Mouse (Mus musculus): ENCODE results near the gene Otx2.

Otx2 gene

DNA sequence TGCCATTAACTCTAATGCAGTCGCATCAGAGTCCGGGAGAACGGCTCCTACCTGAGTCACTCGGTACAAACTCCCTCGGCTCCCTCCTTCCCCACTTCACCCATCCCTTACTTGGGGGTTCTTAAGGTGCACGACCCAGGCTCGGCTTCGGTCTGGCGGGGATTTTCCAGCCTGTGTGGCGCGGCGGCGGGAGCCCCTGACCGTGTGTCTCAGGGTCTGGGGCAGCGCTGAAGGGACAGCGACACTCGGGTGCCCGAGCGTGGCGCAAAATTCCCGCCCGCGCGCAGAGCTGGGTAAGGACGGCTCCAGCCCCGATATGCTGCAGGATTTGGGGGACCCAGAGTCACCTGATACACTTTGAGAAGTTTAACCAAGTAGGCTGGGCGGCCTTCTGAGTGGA, at the start of gene Otx2:
Gene Otx2, minus strand, starts transcription at position 279 of the 400 bp plus-strand sequence.
- DNase-seq, result no peak

DNA sequence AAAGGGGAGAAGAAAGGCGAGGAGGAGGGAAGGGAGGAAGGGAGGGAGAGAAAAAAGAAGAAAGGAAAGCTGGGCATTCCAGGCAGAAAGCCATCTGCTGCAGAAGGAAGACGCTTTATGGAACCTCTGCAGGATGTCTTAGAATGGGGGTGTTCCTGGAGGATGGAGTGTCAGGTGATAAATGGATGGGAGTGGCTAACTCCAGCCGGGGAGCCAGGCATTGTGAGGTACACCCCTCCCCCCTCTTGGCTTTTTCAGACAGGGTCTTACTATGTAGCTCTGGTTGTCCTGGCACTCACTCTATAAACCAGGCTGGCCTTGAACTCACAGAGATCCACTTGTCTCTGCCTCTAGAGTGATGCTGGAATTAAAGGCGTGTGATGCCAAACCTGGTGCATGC, 49.1 kb upstream of the Otx2 start:
- no peak for DNase-seq

DNA sequence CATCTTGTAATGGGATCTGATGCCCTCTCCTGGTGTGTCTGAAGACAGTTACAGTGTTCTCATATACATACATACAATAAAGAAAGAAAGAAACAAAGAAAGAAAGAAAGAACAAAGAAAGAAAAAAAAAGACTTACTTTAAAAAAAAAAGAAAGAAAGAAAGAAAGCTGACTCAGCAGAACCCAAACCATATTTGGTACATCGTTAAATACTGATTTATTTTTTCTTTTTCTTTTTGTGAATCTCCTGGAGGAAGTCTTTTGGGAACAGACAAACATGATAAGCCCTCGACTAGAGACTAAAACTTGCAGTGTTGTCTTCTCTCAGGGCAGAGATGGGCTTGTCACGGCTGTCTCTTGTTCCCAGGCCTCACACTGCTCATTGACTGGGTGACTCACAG, 45.7 kb upstream of the Otx2 start:
- no peak for DNase-seq

DNA sequence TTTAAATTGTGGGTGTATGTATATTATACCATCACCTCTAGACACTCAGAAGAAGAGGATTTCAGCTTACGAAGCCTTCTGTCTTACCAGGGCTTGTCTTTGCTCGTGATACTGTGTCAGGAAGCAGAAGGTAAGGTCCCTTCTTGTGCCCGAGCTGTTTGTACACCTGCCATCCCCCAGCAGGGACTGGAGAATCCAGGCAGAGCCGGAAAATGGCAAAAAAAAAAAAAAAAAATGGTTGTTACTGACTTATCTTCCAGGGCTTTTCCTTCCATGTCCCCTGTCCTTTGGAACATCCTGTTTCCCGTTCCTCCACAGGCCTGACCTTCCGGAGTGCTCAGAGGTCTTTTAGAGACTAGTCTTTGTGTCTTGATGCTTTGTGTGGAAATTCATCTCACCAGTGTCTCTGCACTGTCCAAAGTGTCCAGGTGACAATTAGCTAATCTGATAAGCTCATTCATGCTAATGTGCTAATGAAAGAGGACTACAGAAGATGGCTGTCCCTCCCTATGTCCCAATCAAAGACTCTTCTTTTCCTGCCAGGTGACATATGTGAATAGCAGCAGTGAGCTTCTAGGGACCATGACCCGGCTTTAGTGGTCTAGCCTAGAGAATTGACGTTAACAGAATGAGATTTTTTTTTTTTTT, 44.1 kb upstream of the Otx2 start:
- no peak for DNase-seq

DNA sequence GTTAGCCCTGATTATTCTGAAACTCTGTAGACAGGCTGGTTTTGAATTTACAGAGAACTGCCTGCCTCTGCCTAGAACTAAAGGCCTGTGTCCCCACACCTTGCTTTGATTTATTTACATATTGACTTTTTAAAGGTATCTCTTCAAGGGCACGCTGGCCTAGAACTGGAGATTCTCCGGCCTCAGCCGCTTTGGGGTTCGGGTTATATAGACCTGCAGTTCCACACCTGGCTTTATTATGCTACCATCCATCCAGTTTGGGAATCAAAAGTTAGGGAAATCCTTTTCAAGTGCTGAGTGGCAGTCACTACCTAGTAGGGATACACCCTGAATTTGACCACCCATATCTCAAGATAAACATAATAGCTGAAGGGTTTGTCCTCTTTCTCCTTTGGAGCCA, 42.8 kb upstream of the Otx2 start:
- DNase-seq, result no peak

DNA sequence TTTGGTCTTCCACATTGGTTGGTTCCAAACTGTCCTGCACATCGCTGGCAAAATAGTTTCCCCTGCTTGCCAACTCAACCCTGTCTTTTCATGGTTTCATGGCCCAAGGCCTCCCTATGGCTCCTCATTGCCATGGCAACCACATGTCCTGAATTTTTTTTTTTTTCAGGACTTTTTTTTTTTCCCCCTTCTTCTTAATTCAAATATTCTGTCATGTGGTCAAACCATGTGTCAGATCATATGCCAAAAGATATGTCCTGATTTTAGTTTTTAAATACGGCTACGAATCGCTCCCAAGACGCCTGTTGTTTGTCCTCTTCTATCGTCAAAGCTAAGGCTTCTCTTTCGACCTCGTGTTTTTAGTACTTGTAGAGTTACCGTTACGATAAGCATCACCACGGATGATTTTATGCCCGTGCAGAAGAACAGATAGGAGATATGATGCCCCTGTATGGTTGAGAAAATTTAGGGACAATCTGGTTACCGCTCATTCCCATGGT, 37.3 kb upstream of the Otx2 start:
- DNase-seq, result no peak

DNA sequence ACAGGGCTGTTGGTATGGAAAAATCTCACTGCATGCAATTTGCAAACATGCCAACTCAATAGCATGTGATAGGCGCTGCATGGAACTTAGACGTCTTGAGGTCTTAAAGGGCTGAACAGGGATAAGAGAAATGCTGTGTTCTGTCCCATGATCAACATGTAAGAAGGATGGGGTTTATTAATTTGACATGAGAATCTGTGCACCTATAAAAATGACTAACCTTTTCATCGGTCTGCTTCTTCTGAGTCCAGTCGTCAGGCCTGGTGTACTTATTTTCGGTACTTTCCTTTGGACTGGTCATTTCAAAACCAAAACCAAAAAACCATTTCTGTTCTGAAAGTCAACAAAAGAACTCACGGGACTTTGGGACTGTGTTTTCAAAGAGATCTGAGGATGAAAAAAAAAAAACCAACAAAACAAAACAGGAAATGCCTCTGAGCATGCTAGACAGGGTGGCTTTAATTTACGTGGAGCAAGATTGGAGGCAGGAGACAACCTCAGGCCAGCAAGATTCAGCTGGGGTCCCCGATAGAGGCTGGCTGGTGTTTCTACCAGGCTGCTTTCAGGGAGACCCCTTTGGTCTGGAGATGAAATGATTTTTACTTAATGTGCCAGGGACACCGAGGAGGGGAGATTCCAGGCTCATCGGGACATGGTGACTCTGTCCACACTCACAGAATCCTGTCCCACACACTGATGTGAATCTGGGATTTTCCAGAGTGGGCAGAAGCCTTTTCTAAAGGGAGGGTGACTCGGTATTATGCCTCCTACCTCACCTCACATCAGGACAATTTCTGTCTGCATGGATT, 36.6 kb upstream of the Otx2 start:
- DNase-seq, result no peak

DNA sequence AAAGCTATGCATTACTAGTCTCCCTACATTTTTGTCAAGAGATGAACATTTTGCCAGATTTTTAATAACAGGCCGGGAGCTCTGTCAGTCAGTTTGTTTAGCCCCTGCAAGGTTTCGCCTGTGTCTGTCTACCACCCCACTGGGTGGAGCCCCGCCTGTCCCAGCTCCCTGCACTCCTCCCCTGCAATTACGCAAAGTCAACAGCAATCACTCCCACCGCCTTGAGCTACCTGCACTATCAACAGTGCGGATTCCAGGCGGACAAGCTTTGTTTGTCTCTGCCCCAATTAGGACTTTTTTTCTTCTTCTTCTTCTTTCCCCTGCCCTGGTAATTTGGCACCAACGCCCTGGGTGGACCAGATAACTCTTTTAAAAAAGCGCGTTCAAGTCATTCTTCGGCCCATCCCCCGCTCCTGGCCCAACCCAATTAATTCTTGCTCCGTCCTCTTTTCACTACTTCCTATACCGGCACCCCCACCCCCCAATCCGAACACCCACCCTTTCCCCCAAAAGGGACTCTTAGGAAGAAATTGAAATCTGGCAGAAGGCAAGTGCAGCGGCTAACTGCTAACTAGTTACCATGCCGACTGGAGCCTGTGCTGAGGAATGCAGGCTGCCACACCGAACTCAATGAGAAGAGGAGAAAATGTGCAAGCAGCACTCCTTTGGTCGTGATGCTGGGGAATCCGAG, 35.9 kb upstream of the Otx2 start:
- no peak for DNase-seq

DNA sequence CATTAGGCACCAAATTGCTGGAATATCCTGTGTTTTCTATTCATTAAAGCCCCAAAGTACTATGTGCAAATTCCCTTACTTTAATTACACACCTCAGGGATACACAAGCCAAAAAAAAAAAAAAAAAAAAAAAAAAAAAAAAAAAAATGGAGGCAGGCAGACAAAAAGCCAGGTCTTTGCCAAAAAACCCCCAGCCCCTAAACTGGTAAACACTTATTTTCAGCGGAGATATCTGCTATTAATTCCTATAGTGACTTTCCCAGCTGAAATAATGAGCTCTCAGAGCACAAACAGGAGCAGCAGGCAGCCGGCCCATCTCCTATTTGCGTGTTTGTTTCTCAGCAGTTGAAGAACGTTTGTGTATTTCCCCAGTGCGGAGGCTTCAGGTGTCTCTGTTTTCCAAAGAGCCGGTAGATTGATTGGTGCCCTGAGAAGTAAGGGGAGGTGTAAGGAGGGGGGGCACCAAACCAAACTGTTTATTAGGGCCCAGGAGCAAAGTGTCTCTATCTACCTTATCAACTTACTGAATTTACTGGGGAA, 34.3 kb upstream of the Otx2 start:
- no peak for DNase-seq

DNA sequence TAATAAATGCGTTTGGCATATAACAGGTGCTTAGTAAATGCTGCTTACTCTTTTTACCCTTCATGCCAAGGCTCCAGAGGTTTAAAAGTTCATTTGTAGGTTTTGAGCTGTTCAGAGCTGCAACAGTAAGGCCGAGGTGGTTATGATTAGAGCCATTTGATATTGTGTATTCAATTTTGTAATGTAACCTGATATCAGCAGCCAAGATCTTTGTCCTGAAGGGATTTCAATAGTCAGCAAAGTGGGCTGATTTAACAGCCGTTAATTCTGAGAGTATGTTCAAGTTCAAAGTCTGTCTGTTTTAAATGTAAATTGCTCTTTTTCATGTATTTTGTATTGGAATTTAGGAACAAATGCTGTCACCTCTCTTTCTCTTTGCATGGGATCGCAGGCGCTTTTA, 33.8 kb upstream of the Otx2 start:
- no peak for DNase-seq

DNA sequence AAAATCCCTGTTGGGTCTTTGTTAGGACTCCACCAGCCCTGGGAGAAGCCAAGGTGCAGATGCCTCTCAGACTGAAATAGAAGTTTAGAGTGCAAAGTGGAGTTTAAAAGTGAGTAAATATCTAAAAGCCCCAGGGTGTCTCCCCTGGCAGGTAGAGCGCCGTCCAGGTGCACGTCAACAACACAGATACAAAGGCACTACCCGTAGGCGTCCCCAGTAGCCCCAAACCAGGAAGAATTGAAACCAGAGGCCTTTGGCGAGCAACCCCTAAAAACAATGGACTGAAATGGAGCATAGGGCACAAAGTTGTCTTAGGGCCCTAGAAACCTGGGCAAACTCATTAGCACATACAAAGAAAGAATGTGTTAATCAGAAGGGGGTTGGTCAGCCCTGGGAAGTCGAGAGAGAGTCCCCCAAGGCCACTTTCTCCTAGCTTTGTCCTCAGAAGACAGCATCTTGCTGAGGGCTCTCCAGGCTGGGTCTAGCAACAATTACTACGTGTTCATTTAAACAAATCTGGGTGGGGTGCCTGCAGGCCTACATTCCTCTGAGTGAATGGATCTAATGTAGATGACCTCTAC, 27.3 kb upstream of the Otx2 start:
- DNase-seq, result no peak

DNA sequence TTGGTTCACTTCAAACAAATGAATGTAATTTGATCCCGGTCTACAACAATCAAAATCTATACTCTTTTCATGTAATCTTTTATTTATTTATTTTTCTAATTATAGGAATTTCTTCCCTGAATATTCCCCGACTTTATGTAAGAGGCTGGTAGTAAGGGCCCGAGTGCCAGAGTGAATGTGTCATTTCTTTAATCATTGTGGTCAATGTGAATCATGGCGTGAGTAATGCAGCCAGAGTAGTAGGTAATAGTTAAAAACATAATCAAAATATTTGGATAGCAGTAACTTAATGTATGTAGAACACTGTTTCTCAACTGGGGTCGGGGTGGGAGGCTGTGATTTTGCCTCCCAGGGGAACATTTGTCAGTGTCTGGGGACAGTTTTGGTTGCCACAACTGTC, 6.0 kb upstream of the Otx2 start:
- no peak for DNase-seq

DNA sequence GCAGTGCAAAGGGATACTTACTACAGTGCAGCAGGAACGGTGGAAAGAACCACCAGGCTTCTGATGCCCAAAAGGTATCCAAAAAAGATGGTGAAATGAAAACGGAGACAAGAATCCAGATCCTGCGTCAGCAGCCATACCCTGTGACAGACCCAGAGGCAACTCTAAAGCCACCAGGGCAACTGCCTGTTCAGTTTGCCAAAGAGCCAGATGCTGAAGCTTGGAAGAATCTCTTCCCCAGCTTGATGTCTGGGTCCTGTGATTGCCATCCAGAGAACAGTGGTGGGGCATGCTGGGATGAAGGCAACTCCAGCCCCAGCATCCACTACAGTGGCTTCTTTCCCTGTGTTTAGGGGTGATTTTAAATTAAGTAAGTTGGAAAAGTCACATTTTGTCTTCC, 5.1 kb upstream of the Otx2 start:
- DNase-seq, result no peak

DNA sequence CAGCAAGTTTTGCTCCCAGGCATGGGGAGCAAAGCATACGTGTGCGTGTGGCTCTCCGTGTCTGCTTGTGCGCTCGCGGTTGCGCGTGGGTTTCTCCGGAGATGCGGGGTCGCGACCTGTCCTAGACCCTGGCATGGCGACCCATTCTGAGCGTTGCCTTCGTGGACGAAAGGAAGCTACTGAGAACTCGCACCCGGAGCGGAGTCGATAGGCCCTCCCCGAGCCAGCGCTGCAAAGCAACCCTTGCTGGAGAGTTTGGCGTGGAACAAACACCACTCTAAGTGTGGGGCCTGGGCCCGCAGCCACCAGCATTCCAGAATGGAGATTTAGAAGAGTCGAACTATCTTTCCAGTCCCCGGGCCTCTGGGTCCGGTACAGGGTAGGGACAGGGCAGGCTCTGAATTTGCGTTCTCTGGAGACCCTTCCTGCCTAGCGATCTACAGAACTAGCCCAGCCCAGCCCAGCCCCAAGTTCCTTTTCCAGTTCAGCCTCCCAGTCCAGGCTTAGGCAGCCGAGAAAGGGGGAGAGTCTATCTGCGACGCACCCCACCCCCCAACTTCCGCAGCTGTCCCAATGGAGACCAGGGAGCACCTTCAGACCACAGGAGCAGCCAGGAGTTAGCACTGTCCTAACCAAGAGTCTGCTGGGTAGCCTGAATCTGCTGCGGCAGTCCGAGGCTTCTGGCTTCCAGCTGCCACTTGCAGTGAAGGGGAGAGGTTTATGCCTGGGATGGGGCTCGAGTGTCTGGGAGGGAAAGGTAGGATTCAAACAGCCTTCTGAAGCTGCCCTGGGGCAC, 615 bp upstream of the Otx2 start:
- no peak for DNase-seq

DNA sequence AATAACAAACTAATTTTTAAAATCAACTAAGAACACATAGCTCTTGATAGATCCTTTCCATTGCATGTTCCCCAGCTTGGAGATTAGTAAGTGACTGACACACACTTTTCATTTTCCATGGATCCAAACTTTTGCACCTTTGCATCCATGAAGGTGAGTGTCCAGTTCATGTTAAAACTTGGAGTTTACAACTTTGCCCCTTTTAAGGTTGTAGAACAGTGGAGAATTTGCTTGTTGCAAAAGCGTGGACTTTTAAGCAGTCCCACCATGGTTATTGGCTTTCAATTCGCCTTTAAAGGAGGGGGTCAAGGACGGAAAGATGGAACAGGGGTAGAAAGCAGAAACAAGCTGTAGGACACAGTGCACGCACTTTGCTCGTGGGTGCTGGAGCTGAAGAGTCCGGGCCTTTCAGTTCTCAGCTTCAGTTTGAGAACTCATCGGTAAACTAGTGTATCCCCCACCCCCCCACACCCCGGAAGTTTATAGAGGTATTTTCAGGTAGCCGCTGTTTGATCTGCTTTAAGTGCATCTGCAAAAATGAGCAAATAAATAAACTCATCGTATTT, 925 bp downstream of the Otx2 start:
- no peak for DNase-seq

DNA sequence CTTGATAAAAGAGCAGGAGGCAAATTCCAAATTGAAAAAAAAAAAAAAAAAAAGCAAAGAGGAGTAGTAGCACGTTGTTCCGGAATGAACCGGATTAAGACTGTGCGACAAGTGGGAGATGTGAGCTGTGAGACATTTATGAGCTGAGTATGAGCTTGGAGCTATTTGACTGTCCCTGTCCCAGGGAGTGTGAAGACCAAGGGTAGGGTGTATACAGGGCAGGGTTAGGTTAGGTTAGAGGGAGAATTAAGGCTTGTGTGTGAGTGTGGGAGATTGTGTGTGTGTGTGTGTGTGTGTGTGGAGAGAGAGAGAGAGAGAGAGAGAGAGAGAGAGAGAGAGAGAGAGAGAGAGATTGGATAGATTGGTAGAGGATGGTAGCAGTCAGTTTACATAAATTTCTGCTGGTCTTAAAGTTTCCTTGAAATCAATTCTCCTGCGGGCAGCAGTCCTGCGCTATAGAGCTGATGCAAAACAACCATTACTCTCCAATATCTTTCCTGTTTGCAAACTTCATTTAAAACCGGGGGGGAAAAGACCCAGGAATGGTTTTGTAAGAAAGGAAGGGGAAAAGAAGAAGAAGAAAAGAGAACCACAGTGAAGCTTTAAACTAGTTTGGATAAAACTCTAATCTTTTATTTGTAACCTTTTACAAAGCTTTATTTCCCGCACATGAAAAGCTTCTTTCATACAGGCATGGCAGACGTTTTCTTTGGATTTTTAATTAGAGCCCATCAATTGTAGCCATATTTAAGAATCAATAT, 2.0 kb downstream of the Otx2 start:
- DNase-seq, result no peak

DNA sequence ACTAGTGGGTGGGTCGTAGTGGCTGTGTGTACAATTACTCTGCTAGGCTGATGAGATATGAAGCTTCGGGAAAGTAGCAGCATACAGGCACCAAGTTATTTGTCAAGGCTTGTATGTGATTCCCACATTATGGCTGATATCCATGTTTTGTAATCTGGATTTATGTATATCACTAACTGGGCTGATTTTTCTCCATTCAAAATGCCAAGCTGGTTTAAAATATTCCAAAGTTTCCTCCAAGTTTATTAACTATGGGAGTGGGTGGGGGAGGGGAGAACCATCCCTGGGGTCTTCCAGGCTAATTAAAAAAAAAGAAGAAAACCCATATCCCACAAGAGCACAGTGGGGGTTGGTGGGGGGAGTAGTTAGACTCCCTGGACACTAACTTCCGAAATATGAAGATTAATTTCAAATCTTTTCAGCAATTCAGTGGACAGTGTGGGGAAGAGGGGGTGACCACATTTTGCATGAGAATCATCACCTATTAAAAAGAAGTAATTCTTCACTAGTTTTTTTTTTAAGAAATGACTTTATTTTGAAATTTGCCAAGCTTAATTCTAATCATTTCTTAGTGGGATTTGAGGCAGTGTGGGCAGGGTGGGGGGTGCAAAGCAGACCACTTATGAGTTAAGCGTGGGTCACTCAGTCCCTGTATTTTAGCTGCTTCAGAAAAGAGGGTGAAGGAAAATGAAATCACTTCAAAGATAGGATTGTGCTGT, 2.7 kb downstream of the Otx2 start:
- no peak for DNase-seq

DNA sequence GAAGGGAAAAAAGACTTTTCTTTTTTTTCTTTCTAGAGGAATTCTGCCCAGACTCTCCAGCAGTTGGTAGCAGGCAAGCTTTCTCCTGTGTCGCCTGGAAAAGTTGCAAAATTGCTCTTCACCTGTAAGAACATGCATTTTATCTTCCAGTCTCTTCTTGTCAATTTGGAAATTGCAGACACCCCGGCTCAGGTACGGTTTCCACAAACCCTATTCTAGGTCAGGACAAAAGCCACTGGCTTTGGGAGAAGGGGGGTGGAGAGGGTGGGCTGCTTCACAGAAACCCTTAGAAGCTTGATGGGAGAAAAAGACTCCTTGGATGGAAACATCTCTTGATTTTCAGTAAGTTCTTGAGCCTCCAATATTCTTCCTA, 3.4 kb downstream of the Otx2 start:
- no peak for DNase-seq

DNA sequence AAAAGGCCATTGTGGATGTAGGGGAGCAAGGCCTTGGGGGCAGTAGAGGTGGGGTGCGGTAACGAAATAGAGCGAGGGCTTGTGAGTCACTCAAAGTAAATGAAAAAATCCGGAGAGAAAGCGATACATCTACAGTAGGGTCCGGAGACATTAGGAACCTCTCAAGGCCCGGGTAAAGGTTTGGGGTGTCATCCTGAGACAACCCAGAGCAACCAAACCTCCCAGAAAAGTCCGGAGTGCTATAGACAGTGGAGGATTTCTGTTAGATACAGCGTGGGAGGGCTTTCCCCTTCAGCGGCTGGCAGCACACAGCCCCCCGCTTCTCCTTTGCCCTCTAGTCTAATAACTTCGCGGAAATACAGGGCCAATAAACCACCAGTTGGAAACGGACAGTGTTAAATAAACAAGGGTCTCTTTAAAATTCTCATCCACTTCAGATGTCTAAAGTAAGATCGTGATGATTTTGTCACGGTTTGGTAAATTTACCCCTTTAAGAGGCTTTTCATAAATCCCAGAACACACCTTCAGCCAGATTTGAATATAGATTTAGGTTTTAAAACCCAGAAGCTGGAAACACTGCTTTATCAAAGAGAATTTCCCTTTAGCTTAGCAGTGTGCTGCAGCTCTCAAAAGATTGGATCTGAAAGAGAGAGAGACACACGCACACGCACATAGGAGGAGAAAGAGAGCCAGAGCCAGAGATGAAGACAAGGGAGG, 3.9 kb downstream of the Otx2 start:
- no peak for DNase-seq

DNA sequence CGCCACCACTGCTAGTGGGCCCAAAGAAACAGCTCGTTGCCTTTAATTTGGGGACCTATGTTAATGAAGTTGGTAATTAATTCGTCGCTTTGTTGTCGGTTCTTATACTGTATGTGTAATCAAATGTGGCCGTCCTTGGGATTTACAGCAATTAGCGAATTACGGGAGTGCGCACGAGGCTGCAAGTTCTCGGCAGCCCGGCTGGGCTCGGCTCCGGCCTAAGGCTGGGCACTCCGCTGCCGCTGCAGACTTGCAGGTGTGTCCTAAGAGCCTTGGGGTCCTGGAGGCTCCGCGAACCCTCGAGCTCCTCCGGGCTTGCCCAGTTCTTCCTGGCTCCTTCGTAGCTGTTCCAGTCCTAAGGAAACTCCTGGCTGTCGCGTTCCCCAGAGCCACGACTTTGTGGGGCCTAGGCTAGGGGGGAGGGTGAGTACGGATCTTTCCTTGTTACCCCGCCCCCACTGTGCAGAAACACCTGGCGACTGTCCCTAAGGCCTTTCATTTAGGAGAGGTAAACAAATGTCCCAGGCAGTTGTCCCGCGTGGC, 4.8 kb downstream of the Otx2 start:
- no peak for DNase-seq
